Mouse (Mus musculus): ENCODE data around the gene Tff1. TPM values are rescaled to one million over a fixed set of nuclear protein-coding genes. Genes with fewer than 3 reads are reported as not detected.

The Tff1 gene
- polyA plus RNA-seq, 1 experiment = 0.85 TPM

DNA sequence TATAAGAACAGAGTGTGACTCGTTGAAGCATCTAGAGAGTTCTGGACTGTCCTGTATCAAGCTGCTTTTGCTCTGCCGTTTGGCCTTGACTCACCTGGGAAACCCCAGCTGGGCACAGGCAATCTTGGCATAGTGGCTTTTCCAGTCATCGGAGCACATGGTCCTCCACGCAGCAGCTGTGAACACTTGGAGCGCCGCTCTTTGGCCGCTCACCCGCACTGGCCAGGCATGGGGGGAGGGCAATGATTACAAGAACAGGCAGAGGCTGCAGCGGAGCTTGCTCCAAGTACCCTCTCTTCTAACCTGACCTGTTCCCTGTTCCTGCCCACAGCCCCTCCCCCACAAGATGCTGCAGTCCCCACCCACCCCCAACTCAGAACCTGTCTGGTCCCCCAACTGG is 28.3 kb upstream of the Tff1 start:
- H3K36me3 ChIP-seq (ENCODE audit: control insufficient read depth, insufficient read depth) = no peaks in the 10 kb centered on the region
- no peaks in the 10 kb centered on the region for H3K27me3 ChIP-seq (ENCODE audit: control insufficient read depth, insufficient read depth, insufficient read length)
- H3K4me2 ChIP-seq (ENCODE audit: low read depth) = no peak overlapping the region
- no peak overlapping the region for H3K4me3 ChIP-seq
- no peaks in the 10 kb centered on the region for H3K79me2 ChIP-seq (ENCODE audit: control insufficient read depth, insufficient read depth)
- H3ac ChIP-seq (ENCODE audit: control insufficient read depth, insufficient read length) = no peak overlapping the region
- TF ChIP-seq TCF3 (IDR thresholded peaks at IDR 0.05; ENCODE audit: insufficient read length, low read depth) = no peak
- no peak for TF ChIP-seq E2F4 (IDR thresholded peaks at IDR 0.05; ENCODE audit: insufficient read depth)
- no peak for TF ChIP-seq POLR2AphosphoS2 (IDR thresholded peaks at IDR 0.05; ENCODE audit: insufficient read length, low read depth)
- no peak for TF ChIP-seq MYOD1 (IDR thresholded peaks at IDR 0.05; ENCODE audit: control insufficient read depth in 1 of 3, insufficient read length in 2 of 3, low read depth in 2 of 3)
- TF ChIP-seq REST (IDR thresholded peaks at IDR 0.05; ENCODE audit: insufficient read depth, insufficient read length) = no peak
- TF ChIP-seq USF1 (IDR thresholded peaks at IDR 0.05; ENCODE audit: low read depth) = no peak
- TF ChIP-seq SRF (IDR thresholded peaks at IDR 0.05; ENCODE audit: control insufficient read depth, insufficient read length, low read depth) = no peak
- no peak for TF ChIP-seq CEBPB (IDR thresholded peaks at IDR 0.05; ENCODE audit: insufficient read depth, poor library complexity, severe bottlenecking)
- no peak for TF ChIP-seq POLR2A (IDR thresholded peaks at IDR 0.05; ENCODE audit: insufficient read length, low read depth)
- no peak for TF ChIP-seq TCF12 (IDR thresholded peaks at IDR 0.05; ENCODE audit: insufficient read depth, poor library complexity, severe bottlenecking)
- TF ChIP-seq MYOG (IDR thresholded peaks at IDR 0.05; ENCODE audit: control insufficient read depth in 1 of 3, insufficient read depth in 1 of 3, insufficient read length in 2 of 3, low read depth in 2 of 3) = no peak
- TF ChIP-seq MAX (IDR thresholded peaks at IDR 0.05; ENCODE audit: low read depth) = no peak

DNA sequence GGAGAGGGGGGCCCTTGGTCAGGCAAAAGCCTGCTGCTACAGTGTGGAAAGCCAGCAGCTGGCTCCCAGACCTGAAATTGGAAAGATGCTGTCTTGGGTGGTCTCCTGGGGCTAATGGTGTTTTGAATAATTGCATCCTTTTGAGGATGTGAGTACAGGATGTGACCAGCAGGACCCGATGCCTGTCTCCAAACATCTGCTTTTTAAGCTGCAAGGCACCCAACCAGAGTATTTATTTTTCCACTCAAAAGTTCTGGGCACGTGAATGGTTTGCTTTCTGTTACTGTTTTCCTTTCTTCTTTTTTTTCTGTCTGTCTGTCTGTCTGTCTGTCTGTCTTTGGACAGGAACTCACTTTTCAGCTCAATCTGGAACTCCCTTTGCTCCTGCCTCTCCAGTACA is 27.6 kb upstream of the Tff1 start:
- no peaks in the 10 kb centered on the region for H3K36me3 ChIP-seq (ENCODE audit: control insufficient read depth, insufficient read depth)
- no peak overlapping the region for H3ac ChIP-seq (ENCODE audit: control insufficient read depth, insufficient read length)
- no peak overlapping the region for H3K4me2 ChIP-seq (ENCODE audit: low read depth)
- no peaks in the 10 kb centered on the region for H3K79me2 ChIP-seq (ENCODE audit: control insufficient read depth, insufficient read depth)
- H3K4me3 ChIP-seq = no peak overlapping the region
- H3K27me3 ChIP-seq (ENCODE audit: control insufficient read depth, insufficient read depth, insufficient read length) = no peaks in the 10 kb centered on the region
- TF ChIP-seq CEBPB (IDR thresholded peaks at IDR 0.05; ENCODE audit: insufficient read depth, poor library complexity, severe bottlenecking) (no peak), TCF12 (IDR thresholded peaks at IDR 0.05; ENCODE audit: insufficient read depth, poor library complexity, severe bottlenecking) (no peak), MYOD1 (IDR thresholded peaks at IDR 0.05; ENCODE audit: control insufficient read depth in 1 of 3, insufficient read length in 2 of 3, low read depth in 2 of 3) (no peak), TCF3 (IDR thresholded peaks at IDR 0.05; ENCODE audit: insufficient read length, low read depth) (no peak), POLR2AphosphoS2 (IDR thresholded peaks at IDR 0.05; ENCODE audit: insufficient read length, low read depth) (no peak), MYOG (IDR thresholded peaks at IDR 0.05; ENCODE audit: control insufficient read depth in 1 of 3, insufficient read depth in 1 of 3, insufficient read length in 2 of 3, low read depth in 2 of 3) (no peak)

DNA sequence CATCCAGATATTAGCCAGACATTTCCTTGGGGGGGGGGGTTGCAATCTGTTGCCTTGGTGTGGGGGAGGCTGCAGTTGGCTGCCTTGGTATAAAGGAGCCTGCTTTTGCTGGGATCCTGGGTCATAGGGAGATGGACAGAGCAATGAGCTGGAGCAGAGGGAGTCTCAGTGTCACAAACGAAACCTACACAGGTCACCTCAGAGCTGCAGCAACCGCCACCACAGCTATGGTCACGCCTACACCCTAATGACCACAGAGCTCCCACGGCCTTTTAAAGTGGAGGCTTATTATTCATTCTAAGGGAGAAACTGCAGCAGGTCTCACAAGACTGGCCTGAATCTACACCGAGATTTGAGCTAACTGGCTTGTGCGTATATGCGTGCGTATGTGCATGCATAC is 26.7 kb upstream of the Tff1 start:
- H3K4me2 ChIP-seq (ENCODE audit: low read depth) = no peak overlapping the region
- no peak for TF ChIP-seq REST (IDR thresholded peaks at IDR 0.05; ENCODE audit: insufficient read depth, insufficient read length)
- TF ChIP-seq CEBPB (IDR thresholded peaks at IDR 0.05; ENCODE audit: insufficient read depth, poor library complexity, severe bottlenecking) = no peak
- no peak for TF ChIP-seq TCF3 (IDR thresholded peaks at IDR 0.05; ENCODE audit: insufficient read length, low read depth)
- no peak for TF ChIP-seq POLR2AphosphoS2 (IDR thresholded peaks at IDR 0.05; ENCODE audit: insufficient read length, low read depth)
- no peak for TF ChIP-seq MAX (IDR thresholded peaks at IDR 0.05; ENCODE audit: low read depth)
- TF ChIP-seq USF1 (IDR thresholded peaks at IDR 0.05; ENCODE audit: low read depth) = no peak
- TF ChIP-seq MYOG (IDR thresholded peaks at IDR 0.05; ENCODE audit: control insufficient read depth in 1 of 3, insufficient read depth in 1 of 3, insufficient read length in 2 of 3, low read depth in 2 of 3) = no peak
- no peak for TF ChIP-seq TCF12 (IDR thresholded peaks at IDR 0.05; ENCODE audit: insufficient read depth, poor library complexity, severe bottlenecking)
- no peak for TF ChIP-seq POLR2A (IDR thresholded peaks at IDR 0.05; ENCODE audit: insufficient read length, low read depth)
- TF ChIP-seq E2F4 (IDR thresholded peaks at IDR 0.05; ENCODE audit: insufficient read depth) = no peak
- TF ChIP-seq SRF (IDR thresholded peaks at IDR 0.05; ENCODE audit: control insufficient read depth, insufficient read length, low read depth) = no peak
- TF ChIP-seq MYOD1 (IDR thresholded peaks at IDR 0.05; ENCODE audit: control insufficient read depth in 1 of 3, insufficient read length in 2 of 3, low read depth in 2 of 3) = no peak
- H3K79me2 ChIP-seq (ENCODE audit: control insufficient read depth, insufficient read depth) = no peaks in the 10 kb centered on the region
- no peaks in the 10 kb centered on the region for H3K36me3 ChIP-seq (ENCODE audit: control insufficient read depth, insufficient read depth)
- H3ac ChIP-seq (ENCODE audit: control insufficient read depth, insufficient read length) = no peak overlapping the region
- no peaks in the 10 kb centered on the region for H3K27me3 ChIP-seq (ENCODE audit: control insufficient read depth, insufficient read depth, insufficient read length)
- H3K4me3 ChIP-seq = no peak overlapping the region

DNA sequence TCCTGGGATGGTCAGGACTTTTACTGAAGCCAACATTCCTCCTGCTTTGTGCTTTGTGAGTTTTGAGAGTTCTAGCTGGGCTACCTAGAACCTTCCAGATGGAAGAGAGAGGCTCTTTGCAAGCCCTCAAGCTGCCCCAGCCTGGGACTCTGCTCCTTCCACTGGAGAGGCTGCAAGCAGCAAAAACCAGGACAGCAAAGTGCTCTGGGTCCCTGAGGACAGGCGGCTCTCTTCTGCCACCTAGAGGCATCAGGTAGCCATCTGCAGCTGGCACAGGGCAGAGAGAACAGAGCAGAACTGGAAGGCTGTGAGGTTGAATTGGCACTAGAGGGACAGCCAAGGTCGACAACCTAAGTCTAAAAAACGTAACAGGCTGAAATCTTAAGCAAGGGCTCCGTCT is 22.3 kb upstream of the Tff1 start:
- Histone ChIP-seq H3K4me3 (no peak overlapping the region), H3K79me2 (ENCODE audit: control insufficient read depth, insufficient read depth) (no peaks in the 10 kb centered on the region), H3ac (ENCODE audit: control insufficient read depth, insufficient read length) (no peak overlapping the region), H3K27me3 (ENCODE audit: control insufficient read depth, insufficient read depth, insufficient read length) (no peaks in the 10 kb centered on the region), H3K4me2 (ENCODE audit: low read depth) (no peak overlapping the region), H3K36me3 (ENCODE audit: control insufficient read depth, insufficient read depth) (no peaks in the 10 kb centered on the region)
- TF ChIP-seq REST (IDR thresholded peaks at IDR 0.05; ENCODE audit: insufficient read depth, insufficient read length) (no peak), POLR2A (IDR thresholded peaks at IDR 0.05; ENCODE audit: insufficient read length, low read depth) (no peak), TCF12 (IDR thresholded peaks at IDR 0.05; ENCODE audit: insufficient read depth, poor library complexity, severe bottlenecking) (no peak), MYOD1 (IDR thresholded peaks at IDR 0.05; ENCODE audit: control insufficient read depth in 1 of 3, insufficient read length in 2 of 3, low read depth in 2 of 3) (no peak), SRF (IDR thresholded peaks at IDR 0.05; ENCODE audit: control insufficient read depth, insufficient read length, low read depth) (no peak), POLR2AphosphoS2 (IDR thresholded peaks at IDR 0.05; ENCODE audit: insufficient read length, low read depth) (no peak)

DNA sequence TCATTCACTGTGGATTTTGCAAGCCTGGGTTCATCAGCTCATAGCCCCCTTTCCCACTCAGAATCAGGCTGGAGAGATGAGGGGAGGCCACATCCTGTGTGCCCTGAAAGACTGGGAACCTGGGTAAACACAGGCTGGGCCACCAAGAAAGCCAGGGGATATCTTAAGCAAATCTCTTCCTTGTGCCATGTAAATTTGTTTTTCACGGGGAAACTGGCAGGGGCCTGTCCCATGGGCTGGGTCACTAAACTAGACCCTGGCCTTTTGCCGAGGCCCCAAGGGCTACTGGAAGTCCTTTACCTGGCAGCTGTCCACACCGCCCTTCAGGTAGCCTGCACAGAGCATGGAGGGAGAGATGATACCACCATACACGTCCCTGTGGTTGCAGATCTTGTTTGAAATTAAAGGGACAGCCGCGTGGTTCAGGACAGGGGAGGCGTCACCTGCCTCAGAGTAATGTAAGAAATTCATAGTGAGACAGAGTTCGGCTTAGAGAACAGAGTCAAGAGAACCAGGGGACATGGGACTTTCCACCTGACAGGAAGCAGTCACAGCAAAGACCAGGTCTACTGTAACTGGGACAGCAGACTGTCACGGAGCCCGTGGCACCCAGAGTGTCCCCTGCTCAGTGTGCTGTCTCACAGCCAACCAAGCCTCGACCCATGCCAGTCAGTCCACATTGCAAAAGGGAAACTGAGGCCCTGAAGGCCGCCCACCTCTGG is 19.4 kb upstream of the Tff1 start:
- Histone ChIP-seq H3K4me3 (no peak overlapping the region), H3K4me2 (ENCODE audit: low read depth) (no peak overlapping the region), H3ac (ENCODE audit: control insufficient read depth, insufficient read length) (no peak overlapping the region), H3K79me2 (ENCODE audit: control insufficient read depth, insufficient read depth) (no peaks in the 10 kb centered on the region), H3K36me3 (ENCODE audit: control insufficient read depth, insufficient read depth) (no peaks in the 10 kb centered on the region), H3K27me3 (ENCODE audit: control insufficient read depth, insufficient read depth, insufficient read length) (no peaks in the 10 kb centered on the region)
- no peak for TF ChIP-seq USF1 (IDR thresholded peaks at IDR 0.05; ENCODE audit: low read depth)
- no peak for TF ChIP-seq TCF12 (IDR thresholded peaks at IDR 0.05; ENCODE audit: insufficient read depth, poor library complexity, severe bottlenecking)
- TF ChIP-seq POLR2A (IDR thresholded peaks at IDR 0.05; ENCODE audit: insufficient read length, low read depth) = no peak

Data from myocyte (in vitro differentiated cells).